Mouse (Mus musculus): ENCODE measurements around the gene Gm17655. TPM values are rescaled to one million over a fixed set of nuclear protein-coding genes. Genes with fewer than 3 reads are reported as not detected.

Gene Gm17655
- polyA plus RNA-seq (2015; fragmentation: Nextera tagmentation; extraction: Ambion mirVana), result 2.0 and 2.4 TPM in 2 replicates

DNA sequence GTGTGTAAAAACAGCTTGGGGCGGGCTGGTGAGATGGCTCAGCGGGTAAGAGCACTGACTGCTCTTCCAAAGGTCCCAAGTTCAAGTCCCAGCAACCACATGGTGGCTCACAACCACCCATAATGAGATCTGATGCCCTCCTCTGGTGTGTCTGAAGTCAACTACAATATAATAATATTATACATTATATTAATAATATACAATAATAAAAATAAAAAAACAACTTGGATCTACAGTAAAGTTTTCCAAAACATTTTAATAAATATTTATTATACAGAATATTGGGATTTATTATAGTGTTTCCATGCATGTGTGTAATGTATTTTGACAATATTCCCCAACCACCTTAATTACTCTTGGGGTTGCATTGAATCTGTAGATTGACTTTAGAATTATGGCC lies at the start of gene Gm17655:
TSS of gene Gm17655 (minus strand) at position 101 of the 400 bp plus-strand sequence.

DNA sequence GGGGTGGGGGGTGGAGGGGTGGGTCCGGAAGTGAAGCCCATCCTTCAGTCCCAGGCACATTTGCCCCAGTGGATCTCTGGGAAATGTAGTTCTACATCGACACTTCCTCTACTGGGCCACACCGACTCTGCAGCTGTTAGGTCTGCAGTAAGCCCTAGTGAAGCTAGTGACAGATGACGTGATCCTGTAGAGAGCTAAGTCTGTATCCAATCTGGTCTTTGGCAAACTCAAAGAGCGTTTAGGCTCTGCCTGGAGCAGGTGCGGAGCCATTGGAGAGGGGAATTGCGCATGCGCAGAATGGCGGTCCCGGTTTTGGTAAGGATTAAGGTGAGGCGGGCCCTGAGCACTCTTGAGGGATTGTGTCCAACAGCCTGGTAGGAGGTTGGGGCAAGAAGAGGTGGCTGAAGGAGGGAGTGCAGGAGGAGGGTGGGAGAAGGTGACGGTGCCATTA lies 37.7 kb upstream of the Gm17655 start, which contains the start of gene Zfp605:
TSS of gene Zfp605 (plus strand) at position 102 of the 451 bp plus-strand sequence.

DNA sequence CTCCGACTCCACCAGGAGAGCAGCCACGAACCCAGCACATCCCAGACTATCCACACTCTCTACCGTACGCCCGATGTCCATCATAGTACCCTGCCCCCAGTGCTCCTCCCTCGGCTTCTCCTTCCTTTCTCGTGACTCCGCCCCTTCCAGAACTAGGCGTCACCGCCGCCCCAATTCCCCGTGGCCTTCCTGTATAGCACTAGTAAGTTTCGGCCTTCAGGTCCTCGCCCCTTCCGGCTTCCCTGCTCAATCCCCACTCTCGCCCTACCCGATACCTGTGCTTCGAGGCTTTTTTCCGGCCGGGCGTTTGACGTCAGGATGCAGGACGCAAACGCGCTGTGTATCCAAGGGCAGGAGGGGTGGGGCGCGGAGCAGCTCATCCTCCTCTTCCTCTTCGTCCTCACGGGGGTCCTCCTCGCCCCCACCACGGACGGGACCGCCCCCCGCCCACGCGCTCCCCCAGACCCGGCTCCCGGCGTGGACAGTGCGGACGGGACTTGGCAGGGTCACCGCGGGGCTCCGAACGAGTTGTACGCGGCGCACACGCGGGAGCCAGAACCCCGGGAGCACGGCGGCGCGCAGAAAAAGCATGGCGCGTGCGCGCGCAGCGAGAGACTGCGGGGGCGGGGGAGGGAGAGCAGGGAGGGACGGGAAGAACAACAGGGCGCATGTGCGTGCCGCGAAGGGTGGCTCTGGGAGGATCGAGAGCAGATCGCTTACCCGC lies 35.4 kb upstream of the Gm17655 start, which contains the start of gene Gtpbp6:
TSS of gene Gtpbp6 (minus strand) at position 617 of the 724 bp plus-strand sequence.

DNA sequence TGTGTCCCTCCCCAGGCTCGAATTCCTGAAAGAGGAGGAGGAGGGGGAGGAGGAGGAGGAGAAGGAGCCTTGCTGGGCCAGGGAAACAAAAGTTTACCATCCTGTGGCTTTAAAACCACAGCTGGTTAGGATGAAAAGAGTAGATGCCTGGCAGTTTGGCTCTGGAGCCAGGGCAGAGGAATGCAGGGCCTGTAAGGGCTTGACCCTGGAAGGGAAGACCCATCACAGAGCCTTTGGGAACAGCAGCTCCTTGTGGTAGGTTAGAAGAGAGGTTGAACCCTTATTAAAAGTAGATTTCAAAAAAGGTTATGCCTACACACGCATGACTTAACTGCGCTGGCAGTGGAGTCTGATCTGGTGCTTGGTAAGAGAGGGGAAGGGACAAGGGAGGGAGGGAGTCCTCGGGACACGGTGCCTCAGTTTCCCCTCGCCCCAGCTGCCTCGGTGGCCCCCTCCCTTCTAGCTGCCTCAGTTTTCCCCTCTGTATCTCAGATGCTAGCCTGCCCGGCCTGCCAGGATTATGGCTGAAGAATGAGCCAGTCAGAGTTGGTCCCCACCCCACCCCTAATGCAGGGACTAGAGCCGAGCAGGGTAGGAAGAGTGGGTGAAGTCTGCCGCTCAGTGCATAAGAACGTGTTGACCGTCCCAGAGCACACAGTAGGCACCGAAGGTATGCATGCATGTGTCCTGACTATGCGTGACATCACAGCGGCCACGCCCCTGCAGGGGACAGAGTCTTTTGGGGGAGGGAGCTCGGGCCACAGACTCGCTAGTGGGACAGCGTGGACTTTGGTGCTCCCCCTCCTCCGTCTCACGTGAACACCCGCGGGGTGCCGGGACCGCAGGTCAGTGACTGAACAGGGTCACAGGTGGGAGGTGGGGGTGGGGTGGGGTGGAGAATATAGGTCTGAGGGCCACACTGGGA lies 27.6 kb upstream of the Gm17655 start, which contains the start of gene Plcxd1:
TSS of gene Plcxd1 (plus strand) at position 314 of the 925 bp plus-strand sequence.

DNA sequence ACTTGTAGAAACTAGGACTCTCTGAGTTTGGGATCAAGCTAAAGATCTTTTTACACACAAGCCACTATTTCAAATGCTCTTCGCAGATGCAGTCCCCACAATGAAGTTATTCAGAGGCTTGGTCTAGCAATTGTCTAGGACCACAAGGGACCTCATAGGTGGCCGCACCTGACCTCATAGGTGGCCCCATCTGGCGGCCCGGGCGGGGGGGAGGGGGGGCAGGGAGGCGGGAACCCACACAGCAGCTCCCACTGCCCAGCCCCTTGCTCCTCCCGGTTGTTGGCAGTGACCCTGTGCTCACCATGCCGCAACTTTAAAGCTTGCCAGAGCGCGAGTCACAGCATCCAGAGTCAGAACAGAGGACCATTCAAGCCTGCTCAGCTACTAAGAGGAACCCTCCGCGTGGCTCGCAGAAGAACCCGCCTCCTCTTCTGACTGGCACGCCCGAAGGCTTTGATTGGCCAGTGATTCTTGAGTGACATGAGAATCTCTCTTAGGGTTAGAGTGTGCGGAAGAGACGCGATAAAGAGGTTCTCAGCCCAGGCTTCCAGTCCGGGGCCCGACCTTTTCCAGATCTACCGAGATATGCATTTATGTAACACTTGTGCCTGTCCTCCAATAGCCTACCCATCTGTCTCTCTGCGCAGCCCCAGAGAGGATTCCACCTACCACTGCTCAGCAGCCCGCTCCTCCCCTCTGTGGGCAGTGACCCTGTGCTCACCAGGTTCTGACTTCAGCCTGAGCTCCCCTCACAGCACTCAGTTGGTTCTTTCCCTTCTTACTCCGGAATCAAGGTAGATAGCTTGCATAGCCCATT lies 21.9 kb upstream of the Gm17655 start, which contains the start of gene Gm35315:
TSS of gene Gm35315 (minus strand) at position 391 of the 817 bp plus-strand sequence.

Other genes with a start within 250 kb of the Gm17655 start
- 0.80 and 1.4 TPM in 2 replicates for gene Gm15446, start 149.1 kb downstream of the Gm17655 start, polyA plus RNA-seq (2015; fragmentation: Nextera tagmentation; extraction: Ambion mirVana)
- 21.8 and 36.8 TPM in 2 replicates for gene Zfp932, start 76.0 kb downstream of the Gm17655 start, polyA plus RNA-seq (2015; fragmentation: Nextera tagmentation; extraction: Ambion mirVana)
- gene Gm35315, start 21.9 kb upstream of the Gm17655 start, polyA plus RNA-seq (2015; fragmentation: Nextera tagmentation; extraction: Ambion mirVana), result 0.25 and 0.29 TPM in 2 replicates
- 0.44 and 0.55 TPM in 2 replicates for gene Plcxd1, start 27.5 kb upstream of the Gm17655 start, polyA plus RNA-seq (2015; fragmentation: Nextera tagmentation; extraction: Ambion mirVana)
- 29.5 and 29.6 TPM in 2 replicates for gene Gtpbp6, start 35.7 kb upstream of the Gm17655 start, polyA plus RNA-seq (2015; fragmentation: Nextera tagmentation; extraction: Ambion mirVana)
- 5.5 and 5.9 TPM in 2 replicates for gene Zfp605, start 37.6 kb upstream of the Gm17655 start, polyA plus RNA-seq (2015; fragmentation: Nextera tagmentation; extraction: Ambion mirVana)
- gene Chfr, start 63.3 kb upstream of the Gm17655 start, polyA plus RNA-seq (2015; fragmentation: Nextera tagmentation; extraction: Ambion mirVana), result 20.8 and 26.0 TPM in 2 replicates
- gene Golga3, start 104.2 kb upstream of the Gm17655 start, polyA plus RNA-seq (2015; fragmentation: Nextera tagmentation; extraction: Ambion mirVana), result 7.2 and 10.8 TPM in 2 replicates
- gene Ankle2, start 158.5 kb upstream of the Gm17655 start, polyA plus RNA-seq (2015; fragmentation: Nextera tagmentation; extraction: Ambion mirVana), result 14.0 and 21.3 TPM in 2 replicates
- gene Pgam5, start 197.4 kb upstream of the Gm17655 start, polyA plus RNA-seq (2015; fragmentation: Nextera tagmentation; extraction: Ambion mirVana), result 33.5 and 48.6 TPM in 2 replicates
- gene Pxmp2, start 213.7 kb upstream of the Gm17655 start, polyA plus RNA-seq (2015; fragmentation: Nextera tagmentation; extraction: Ambion mirVana), result 10.4 and 11.8 TPM in 2 replicates
- gene Pole, start 213.8 kb upstream of the Gm17655 start, polyA plus RNA-seq (2015; fragmentation: Nextera tagmentation; extraction: Ambion mirVana), result 5.2 and 6.4 TPM in 2 replicates

All from adrenal gland, postnatal 0 days (tissue).